Mouse (Mus musculus) brain, embryonic 14.5 days (tissue): ENCODE results near the gene Lzic. TPM values are rescaled to one million over a fixed set of nuclear protein-coding genes. Genes with fewer than 3 reads are reported as not detected.

Source experiments
- DNase-seq: peaks from one replicate; pipeline ENCODE4 v3.0.0-alpha.2; 2011; ENCODE audit warnings: low read depth
- CTCF ChIP-seq: fragments of 200-500 bp; IDR thresholded peaks from 2 replicates; pipeline ENCODE4 v1.5.1; 2012; ENCODE audit warnings: inconsistent platforms, mild to moderate bottlenecking, moderate library complexity, borderline replicate concordance; ENCODE audit not compliant: insufficient read depth, insufficient read length; ENCODE audit errors: extremely low read depth
- POLR2A ChIP-seq: fragments of 200-500 bp; IDR thresholded peaks from 2 replicates; pipeline ENCODE4 v1.6.1; 2012; ENCODE audit warnings: mild to moderate bottlenecking, inconsistent platforms, borderline replicate concordance; ENCODE audit not compliant: poor library complexity, insufficient read depth, insufficient read length, severe bottlenecking; ENCODE audit errors: extremely low read depth
- polyA plus RNA-seq: library from polyadenylated mRNA; depleted of rRNA; stranded (reverse); fragments of >200 nt; gene quantifications from 2 replicates; pipeline ENCODE4 v1.2.3, GENCODE M21; 2012; rRNA removed

Lzic gene
- polyA plus RNA-seq, 1 experiment = 32.0 TPM

GRCm38 (mm10) chr4:149521258-149521657 is 36.2 kb downstream of the Lzic start:
- no peak for TF ChIP-seq CTCF
- no peak for TF ChIP-seq POLR2A
- no peak for DNase-seq

- DNase-seq = no peak
- TF ChIP-seq CTCF (no peak), POLR2A (no peak)
Measured at GRCm38 (mm10) chr4:149523961-149524360, 38.9 kb downstream of the Lzic start.

GRCm38 (mm10) chr4:149525170-149525569 is 40.1 kb downstream of the Lzic start:
- TF ChIP-seq POLR2A = no peak
- TF ChIP-seq CTCF = no peak

GRCm38 (mm10) chr4:149525811-149526210 is 40.8 kb downstream of the Lzic start:
- TF ChIP-seq POLR2A (no peak), CTCF (no peak)
- DNase-seq = no peak

More at GRCm38 (mm10) chr4:149525170-149525569, 40.1 kb downstream of the Lzic start:
- DNase-seq = no peak

GRCm38 (mm10) chr4:149526330-149526729 is 41.3 kb downstream of the Lzic start:
- TF ChIP-seq CTCF = no peak
- no peak for TF ChIP-seq POLR2A
- peak; percentile 25 for DNase-seq

DNA sequence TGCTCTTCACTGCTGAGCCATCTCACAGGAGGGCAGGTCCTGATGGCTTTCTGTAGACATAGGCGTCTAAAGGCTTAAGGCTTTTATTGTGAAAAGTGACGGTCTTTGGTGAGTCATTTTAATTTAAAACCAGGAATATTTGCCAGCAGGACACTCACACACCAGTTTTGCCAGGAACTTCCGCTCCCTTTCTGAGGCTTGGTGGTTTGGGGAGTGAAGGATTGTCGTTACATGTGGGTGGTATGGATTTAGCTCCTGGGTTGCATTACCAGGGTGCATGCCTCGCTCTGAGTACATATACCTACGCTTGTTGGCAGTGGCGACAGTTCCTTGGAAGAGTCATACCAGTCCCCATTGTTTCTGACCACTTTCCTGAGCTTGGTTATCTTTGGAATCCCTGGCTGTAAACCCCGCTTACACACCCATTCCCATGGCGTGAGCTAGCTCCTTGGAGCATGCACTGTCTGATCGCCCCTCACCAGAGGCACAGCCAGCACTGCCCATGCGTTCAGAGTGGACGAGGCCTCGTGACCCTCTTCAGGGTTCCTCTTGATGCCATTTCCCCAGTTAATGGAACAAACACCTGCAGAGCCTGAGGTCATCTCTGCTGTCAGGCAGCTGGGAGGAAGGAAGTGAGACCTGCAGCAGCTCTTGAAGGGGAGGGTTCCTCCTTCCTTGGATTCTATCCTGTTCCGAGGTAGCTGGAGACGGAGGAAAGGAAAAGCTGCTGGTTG is 42.8 kb downstream of the Lzic start:
- no peak for DNase-seq
- TF ChIP-seq POLR2A (no peak), CTCF (no peak)

DNA sequence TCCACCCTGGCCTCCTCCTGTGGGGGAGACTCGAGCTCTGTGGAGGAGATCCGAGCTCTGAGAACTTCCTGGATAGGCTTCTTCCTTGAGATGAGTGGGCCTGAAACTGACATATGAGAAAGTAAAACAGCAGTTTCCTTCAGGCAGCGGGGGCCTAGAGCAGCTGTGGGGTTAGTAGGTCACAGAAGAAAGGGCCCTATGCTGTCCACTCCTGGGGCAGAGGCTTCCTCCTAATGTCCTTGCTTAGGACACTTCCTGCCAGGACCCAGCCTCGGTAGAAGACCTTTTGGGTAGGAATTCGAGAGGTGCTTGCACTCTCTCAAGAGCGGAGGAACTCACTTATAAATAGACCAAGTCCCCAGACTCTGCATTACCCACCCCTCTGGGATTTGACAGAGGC is 44.7 kb downstream of the Lzic start:
- no peak for DNase-seq
- no peak for TF ChIP-seq POLR2A
- no peak for TF ChIP-seq CTCF

GRCm38 (mm10) chr4:149539441-149539840 is 54.4 kb downstream of the Lzic start:
- no peak for TF ChIP-seq CTCF
- TF ChIP-seq POLR2A = no peak
- DNase-seq = no peak

- TF ChIP-seq POLR2A (no peak), CTCF (no peak)
- no peak for DNase-seq
Measured at GRCm38 (mm10) chr4:149541935-149542334, 56.9 kb downstream of the Lzic start.

- TF ChIP-seq POLR2A (no peak), CTCF (no peak)
- no peak for DNase-seq
Measured at GRCm38 (mm10) chr4:149542431-149542830, 57.4 kb downstream of the Lzic start.

DNA sequence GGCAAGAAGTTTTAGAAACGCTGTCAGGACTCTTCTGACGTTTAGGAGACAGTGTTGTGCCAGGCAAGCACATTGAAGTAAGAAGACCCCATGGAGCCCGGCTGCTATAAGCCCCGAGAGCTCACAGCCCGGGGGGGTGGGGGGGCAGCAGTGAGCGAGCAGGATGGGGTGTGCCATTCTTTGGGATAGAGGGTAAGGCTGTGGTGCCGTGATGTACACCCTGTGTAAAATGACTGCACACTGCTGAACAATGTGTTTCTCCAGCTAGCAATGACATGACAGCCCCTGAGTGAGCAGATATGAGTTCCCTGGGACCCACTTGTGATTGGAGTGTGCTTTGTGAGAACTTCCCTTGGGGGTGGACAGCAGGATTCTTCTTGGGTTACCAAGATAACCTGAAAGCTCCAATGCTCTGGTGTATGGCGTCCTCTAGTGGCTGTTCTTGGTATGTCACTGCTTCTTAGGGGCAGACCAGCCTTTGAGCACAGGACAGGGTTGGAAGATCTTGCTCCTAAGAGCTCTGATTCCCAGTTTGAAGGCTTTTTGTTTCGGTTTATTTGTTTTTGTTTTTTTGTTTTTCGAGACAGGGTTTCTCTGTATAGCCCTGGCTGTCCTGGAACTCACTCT is 58.0 kb downstream of the Lzic start:
- peak; percentile 94 for TF ChIP-seq CTCF
- TF ChIP-seq POLR2A = no peak
- peak; percentile 89 for DNase-seq

- TF ChIP-seq POLR2A (no peak), CTCF (no peak)
- DNase-seq = no peak
Measured at GRCm38 (mm10) chr4:149544892-149545291, 59.9 kb downstream of the Lzic start.

Other genes with a start within 250 kb of the Lzic start
- gene Kif1b, start 177.5 kb upstream of the Lzic start, polyA plus RNA-seq = 189 and 232 TPM in 2 replicates
- gene Ube4b, start 58.5 kb upstream of the Lzic start, polyA plus RNA-seq = 76.5 and 131 TPM in 2 replicates
- gene Rbp7, start 30.3 kb upstream of the Lzic start, polyA plus RNA-seq = 0.21 TPM in 1 of 2 replicates, not detected in the other
- not detected in 2 replicates for gene Tmem274, start 7.9 kb upstream of the Lzic start, polyA plus RNA-seq
- gene Nmnat1, start within 50 bp of the Lzic start, polyA plus RNA-seq = 7.5 and 9.9 TPM in 2 replicates
- gene Ctnnbip1, start 33.0 kb downstream of the Lzic start, polyA plus RNA-seq = 59.0 and 62.8 TPM in 2 replicates
- gene Clstn1, start 101.2 kb downstream of the Lzic start, polyA plus RNA-seq = 51.4 and 145 TPM in 2 replicates
- gene Pik3cd, start 217.3 kb downstream of the Lzic start, polyA plus RNA-seq = 14.5 and 22.4 TPM in 2 replicates